Mouse (Mus musculus) liver, embryonic 15.5 days (tissue): ENCODE measurements around the gene Col9a2. TPM values are rescaled to one million over a fixed set of nuclear protein-coding genes. Genes with fewer than 3 reads are reported as not detected.

Source experiments
- ATAC-seq: fragments of 200-750 bp; cut with Nextera tagmentation; 2 replicates; pipeline ENCODE4 v1.8.0; 2017; ENCODE audit warnings: moderate number of reproducible peaks, mild to moderate bottlenecking, moderate library complexity; ENCODE audit not compliant: insufficient read depth
- H3K27ac ChIP-seq: fragments of 300-500 bp; sonication (generic); replicated peaks from 2 replicates; pipeline ENCODE4 v1.5.1; 2015; ENCODE audit warnings: mild to moderate bottlenecking, inconsistent platforms
- H3K27me3 ChIP-seq: fragments of 300-500 bp; sonication (generic); 2 replicates; pipeline ENCODE4 v1.6.1; 2015; ENCODE audit warnings: mild to moderate bottlenecking, inconsistent platforms
- H3K36me3 ChIP-seq: fragments of 300-500 bp; sonication (generic); replicated peaks from 2 replicates; pipeline ENCODE4 v1.6.1; 2015; ENCODE audit warnings: moderate library complexity, mild to moderate bottlenecking, inconsistent platforms
- H3K4me1 ChIP-seq: fragments of 300-500 bp; sonication (generic); replicated peaks from 2 replicates; pipeline ENCODE4 v1.6.1; 2015; ENCODE audit warnings: inconsistent platforms
- H3K4me2 ChIP-seq: fragments of 300-500 bp; sonication (generic); 2 replicates; pipeline ENCODE4 v1.6.1; 2015; ENCODE audit warnings: moderate library complexity, mild to moderate bottlenecking, inconsistent platforms
- H3K4me3 ChIP-seq: fragments of 300-500 bp; sonication (generic); replicated peaks from 2 replicates; pipeline ENCODE4 v1.5.1; 2015; ENCODE audit warnings: mild to moderate bottlenecking, inconsistent platforms
- H3K9ac ChIP-seq: fragments of 300-500 bp; sonication (generic); 2 replicates; pipeline ENCODE4 v1.6.1; 2015; ENCODE audit warnings: moderate library complexity, mild to moderate bottlenecking, inconsistent platforms
- H3K9me3 ChIP-seq: fragments of 300-500 bp; sonication (generic); replicated peaks from 2 replicates; pipeline ENCODE4 v1.6.1; 2016; ENCODE audit warnings: inconsistent platforms
- WGBS: fragments of 180-500 bp; shearing (Covaris S2); methylation state at CpG from one replicate; pipeline ENCODE4 v1.1.7; 2015; ENCODE audit warnings: mixed read lengths; ENCODE audit not compliant: insufficient replicate concordance; 5-methylcytosine and 5-hydroxymethylcytosine counted together
- polyA plus RNA-seq: library from polyadenylated mRNA; unstranded; fragments of >200 nt; fragmentation: Nextera tagmentation; extraction: Ambion mirVana; gene quantifications from 2 replicates; pipeline ENCODE4 v1.2.1, GENCODE M21; 2015

Gene Col9a2
- polyA plus RNA-seq, 1 experiment from 2014 or later: 2.7 TPM

- Histone ChIP-seq H3K27ac (no peak overlapping the region; the same call in 1 of the 2 replicates), H3K4me1 (peaks cover 96% of the 10 kb centered on the region), H3K9me3 (no peaks in the 10 kb centered on the region), H3K9ac (no peak overlapping the region), H3K4me2 (no peak overlapping the region), H3K4me3 (no peak overlapping the region), H3K36me3 (no peaks in the 10 kb centered on the region), H3K27me3 (no peaks in the 10 kb centered on the region)
- WGBS: 49% methylated on average over 5 of the region's 5 CpGs
- ATAC-seq: no peak
Measured at GRCm38 (mm10) chr4:121009151-121009550, 30.0 kb upstream of the Col9a2 start.

GRCm38 (mm10) chr4:121010770-121011549, 28.2 kb upstream of the Col9a2 start:
- no peak overlapping the region for H3K9ac ChIP-seq
- no peak overlapping the region; the same call in 1 of the 2 replicates for H3K27ac ChIP-seq
- H3K4me3 ChIP-seq: no peak overlapping the region
- no peaks in the 10 kb centered on the region for H3K9me3 ChIP-seq
- no peaks in the 10 kb centered on the region for H3K36me3 ChIP-seq
- peaks cover 97% of the 10 kb centered on the region for H3K4me1 ChIP-seq
- no peak for ATAC-seq
- H3K4me2 ChIP-seq: no peak overlapping the region
- no peaks in the 10 kb centered on the region for H3K27me3 ChIP-seq
- WGBS: 45% methylated on average over 11 of the region's 11 CpGs

GRCm38 (mm10) chr4:121014594-121015267, 24.5 kb upstream of the Col9a2 start:
- ATAC-seq: peak; percentile 51
- Histone ChIP-seq H3K27ac (peak overlapping the region; percentile 92), H3K27me3 (no peaks in the 10 kb centered on the region), H3K4me3 (peak overlapping the region; percentile 96), H3K4me1 (peaks cover 72% of the 10 kb centered on the region), H3K4me2 (peak overlapping the region; percentile 87), H3K36me3 (no peaks in the 10 kb centered on the region), H3K9ac (peak overlapping the region; percentile 98), H3K9me3 (no peaks in the 10 kb centered on the region)
- WGBS: 8% methylated on average over 10 of the region's 10 CpGs

- H3K27ac ChIP-seq: peak overlapping the region; percentile 92
- 17% methylated on average over 7 of the region's 7 CpGs for WGBS
- ATAC-seq: no peak
Measured at GRCm38 (mm10) chr4:121015268-121015659, 23.9 kb upstream of the Col9a2 start.

DNA sequence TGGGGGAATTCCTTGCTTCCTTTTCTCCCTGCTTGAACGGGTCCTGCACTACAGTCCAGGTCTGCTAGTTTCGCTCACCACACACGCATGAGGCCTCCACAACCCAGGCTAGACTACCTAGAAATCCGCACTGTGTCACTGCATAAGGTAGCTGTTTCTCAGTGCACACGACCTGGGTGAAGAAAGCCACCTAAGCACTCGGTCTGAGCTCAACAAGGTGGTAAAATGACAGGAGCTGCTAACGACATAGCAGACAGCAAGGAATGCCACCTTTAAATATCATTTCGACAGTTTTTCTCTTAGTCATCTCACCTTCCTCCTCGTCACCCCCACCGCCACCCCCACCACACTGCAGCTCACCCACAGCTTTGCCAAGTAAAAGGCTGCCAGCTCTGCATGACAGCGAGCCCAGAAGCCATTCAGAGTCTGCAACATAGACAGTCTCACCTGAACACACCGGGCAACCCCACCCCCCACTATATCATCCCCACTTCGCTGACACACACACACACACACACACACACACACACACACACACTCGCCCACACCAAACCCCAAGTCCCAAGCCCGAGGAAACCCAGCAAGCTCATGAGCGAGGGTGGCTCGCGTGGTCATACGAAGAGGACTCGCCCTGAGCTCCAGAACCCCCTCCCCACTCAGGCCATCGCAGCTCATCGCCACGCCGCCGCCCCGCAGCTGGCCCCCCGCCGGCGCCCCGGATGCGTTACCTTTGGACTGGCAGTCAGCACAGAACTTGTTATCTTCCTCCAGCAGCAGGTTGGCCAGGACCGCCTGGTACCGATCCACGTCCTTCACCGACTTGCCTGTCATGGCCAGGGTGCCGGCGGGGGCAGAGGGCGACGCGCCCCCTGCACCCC, 22.9 kb upstream of the Col9a2 start:
- Histone ChIP-seq H3K4me2 (peak overlapping the region; percentile 87), H3K4me1 (peaks cover 66% of the 10 kb centered on the region), H3K4me3 (peak overlapping the region; percentile 96), H3K27me3 (0 out of 2 replicates have a peak, but pooled peaks cover 4% of the 10 kb centered on the region), H3K27ac (peak overlapping the region; percentile 92), H3K9ac (peak overlapping the region; percentile 98), H3K36me3 (no peaks in the 10 kb centered on the region), H3K9me3 (no peaks in the 10 kb centered on the region)
- peak; percentile 56 for ATAC-seq
- WGBS: 1% methylated on average over 40 of the region's 40 CpGs

More at GRCm38 (mm10) chr4:121015268-121015659, 23.9 kb upstream of the Col9a2 start:
- Histone ChIP-seq H3K36me3 (no peaks in the 10 kb centered on the region), H3K4me2 (peak overlapping the region; percentile 87), H3K4me1 (peaks cover 68% of the 10 kb centered on the region), H3K9me3 (no peaks in the 10 kb centered on the region), H3K27me3 (no peaks in the 10 kb centered on the region), H3K4me3 (peak overlapping the region; percentile 96), H3K9ac (peak overlapping the region; percentile 98)

DNA sequence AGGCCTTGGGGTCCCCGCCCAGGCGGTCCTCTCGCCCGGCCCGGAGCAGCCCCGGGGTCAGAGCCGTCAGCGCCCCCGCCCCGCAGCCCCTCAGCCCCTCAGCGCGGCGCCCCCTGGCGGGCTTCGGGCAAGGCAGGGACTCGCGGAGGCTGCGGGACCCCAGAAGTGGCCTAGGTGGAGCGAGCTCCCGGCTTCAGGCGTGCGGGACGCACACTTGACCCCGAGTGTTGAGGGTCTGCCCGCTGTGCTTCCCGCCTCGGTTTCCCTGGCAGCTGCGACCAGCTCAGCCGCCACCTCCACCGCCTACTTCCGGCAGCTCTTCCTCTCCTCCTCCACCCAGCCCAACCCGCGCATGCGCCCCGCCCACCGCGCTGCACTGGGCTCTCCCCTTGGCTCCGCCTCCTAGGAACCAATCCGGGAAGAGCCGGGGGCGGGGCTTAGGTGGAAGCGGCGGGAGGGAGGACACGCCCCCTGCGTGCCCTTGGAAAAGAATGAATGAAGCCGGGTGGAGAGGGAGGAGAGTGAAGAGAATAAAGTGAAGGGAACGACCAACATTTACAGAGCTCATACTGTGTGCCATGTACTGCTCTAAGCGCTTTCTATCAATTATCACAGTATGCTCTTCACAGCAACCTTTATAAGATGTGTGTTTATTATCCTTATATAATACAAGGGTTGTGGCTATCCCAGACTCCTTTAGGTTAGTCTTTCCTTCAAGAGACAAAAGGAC, 22.1 kb upstream of the Col9a2 start, which contains the start of gene Smap2:
TSS of gene Smap2 (minus strand) at position 320 of the 730 bp plus-strand sequence.
- peak within 1 kb of the TSS; percentile 98 for H3K9ac ChIP-seq
- H3K4me3 ChIP-seq: peak within 1 kb of the TSS; percentile 96
- H3K27ac ChIP-seq: peak within 1 kb of the TSS; percentile 92
- peaks cover 63% of the 10 kb centered on the region for H3K4me1 ChIP-seq
- H3K9me3 ChIP-seq: no peaks in the 10 kb centered on the region
- H3K27me3 ChIP-seq: 0 out of 2 replicates have a peak, but pooled peaks cover 4% of the 10 kb centered on the region
- peak within 1 kb of the TSS; percentile 87 for H3K4me2 ChIP-seq
- under 1% methylated on average over 48 of the region's 48 CpGs for WGBS
- peak; percentile 88 for ATAC-seq
- H3K36me3 ChIP-seq: no peaks in the 10 kb centered on the region

DNA sequence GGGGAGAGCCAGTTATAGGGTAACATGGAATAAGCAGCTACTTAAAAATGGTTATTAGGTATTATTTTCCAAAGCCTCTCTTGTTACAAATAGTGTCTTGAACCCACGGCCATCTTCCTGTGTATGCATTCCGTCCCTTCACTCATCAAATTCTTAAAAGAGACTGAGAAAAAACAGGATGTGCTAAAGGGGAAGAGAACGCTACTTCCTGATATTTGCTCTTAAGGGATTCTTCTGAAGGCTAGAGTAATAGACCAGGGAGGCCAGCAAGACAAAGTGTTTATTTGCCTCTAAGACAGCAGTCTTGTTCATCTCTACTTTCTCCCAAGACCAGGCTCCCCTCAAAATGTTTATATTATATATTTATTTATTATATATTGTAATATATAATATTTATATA, 20.9 kb upstream of the Col9a2 start:
- peaks cover 56% of the 10 kb centered on the region for H3K4me1 ChIP-seq
- H3K9ac ChIP-seq: no peak overlapping the region
- H3K27me3 ChIP-seq: 0 out of 2 replicates have a peak, but pooled peaks cover 4% of the 10 kb centered on the region
- H3K4me3 ChIP-seq: no peak overlapping the region
- 47% methylated on average over 3 of the region's 3 CpGs for WGBS
- H3K4me2 ChIP-seq: no peak overlapping the region
- H3K9me3 ChIP-seq: no peaks in the 10 kb centered on the region
- H3K36me3 ChIP-seq: no peaks in the 10 kb centered on the region
- ATAC-seq: no peak
- no peak overlapping the region for H3K27ac ChIP-seq

DNA sequence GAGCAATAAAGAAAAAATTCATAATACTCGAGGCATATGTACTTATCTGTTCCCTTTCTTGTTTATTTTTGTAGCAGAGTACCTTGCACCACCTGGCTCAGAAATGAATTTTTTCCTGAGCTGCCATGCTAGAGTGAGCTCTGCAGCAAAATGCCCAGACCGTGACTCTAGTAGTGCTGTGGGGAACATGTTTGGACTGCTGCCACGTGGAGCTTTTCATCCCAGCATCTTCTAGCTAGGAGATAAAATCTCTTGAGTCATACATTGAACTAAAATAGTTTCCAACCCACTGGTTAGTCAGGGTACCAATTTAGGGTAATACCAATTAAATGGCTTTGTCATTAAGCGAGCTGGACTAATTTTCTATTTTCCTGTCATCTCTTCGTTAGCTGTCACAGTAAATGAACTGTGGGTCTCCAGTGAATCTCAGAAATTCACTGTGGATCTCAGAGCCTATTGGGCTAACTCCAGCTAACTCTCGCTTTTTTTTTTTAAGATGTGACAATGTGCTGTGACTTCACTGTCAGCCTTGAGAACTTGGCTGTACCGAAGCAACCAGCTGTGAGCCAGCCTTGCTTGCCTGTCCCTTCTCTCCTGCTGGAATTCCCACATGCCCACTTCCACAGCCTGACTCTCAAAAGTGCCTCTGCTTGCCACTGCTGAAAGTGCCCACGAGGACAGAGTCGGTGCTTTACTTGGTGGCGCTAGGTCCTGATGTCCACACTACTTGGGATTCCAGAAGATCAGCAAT, 19.0 kb upstream of the Col9a2 start:
- H3K4me1 ChIP-seq: peaks cover 43% of the 10 kb centered on the region
- ATAC-seq: no peak
- H3K9me3 ChIP-seq: no peaks in the 10 kb centered on the region
- no peak overlapping the region for H3K4me3 ChIP-seq
- 0 out of 2 replicates have a peak, but pooled peaks cover 4% of the 10 kb centered on the region for H3K27me3 ChIP-seq
- no peak overlapping the region for H3K9ac ChIP-seq
- no peak overlapping the region for H3K27ac ChIP-seq
- H3K36me3 ChIP-seq: no peaks in the 10 kb centered on the region
- 60% methylated on average over 10 of the region's 10 CpGs for WGBS
- no peak overlapping the region for H3K4me2 ChIP-seq

DNA sequence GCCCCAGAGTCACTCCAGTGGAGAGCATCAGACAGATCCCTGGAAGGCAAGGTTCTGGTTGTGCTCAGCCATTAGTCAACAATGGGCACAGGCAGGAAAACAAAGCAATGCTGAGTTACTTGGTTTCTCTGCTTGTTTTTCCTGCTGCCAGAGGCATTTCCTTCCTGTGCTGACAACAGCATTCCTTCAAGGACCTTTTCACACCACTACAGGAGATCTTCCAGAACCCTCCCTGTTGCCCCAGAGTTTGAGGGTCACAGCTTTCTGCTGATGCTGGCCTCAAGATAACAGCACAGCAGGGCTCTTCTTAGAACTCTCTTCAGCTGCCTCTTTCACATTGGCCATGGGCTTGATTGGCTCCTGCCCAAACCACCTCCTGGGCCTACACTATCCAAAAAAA, 17.3 kb upstream of the Col9a2 start:
- H3K4me3 ChIP-seq: no peak overlapping the region
- no peak overlapping the region for H3K4me2 ChIP-seq
- H3K36me3 ChIP-seq: no peaks in the 10 kb centered on the region
- no peak for ATAC-seq
- peaks cover 43% of the 10 kb centered on the region for H3K4me1 ChIP-seq
- no peak overlapping the region for H3K27ac ChIP-seq
- H3K9me3 ChIP-seq: no peaks in the 10 kb centered on the region
- 0 out of 2 replicates have a peak, but pooled peaks cover 4% of the 10 kb centered on the region for H3K27me3 ChIP-seq
- H3K9ac ChIP-seq: no peak overlapping the region

DNA sequence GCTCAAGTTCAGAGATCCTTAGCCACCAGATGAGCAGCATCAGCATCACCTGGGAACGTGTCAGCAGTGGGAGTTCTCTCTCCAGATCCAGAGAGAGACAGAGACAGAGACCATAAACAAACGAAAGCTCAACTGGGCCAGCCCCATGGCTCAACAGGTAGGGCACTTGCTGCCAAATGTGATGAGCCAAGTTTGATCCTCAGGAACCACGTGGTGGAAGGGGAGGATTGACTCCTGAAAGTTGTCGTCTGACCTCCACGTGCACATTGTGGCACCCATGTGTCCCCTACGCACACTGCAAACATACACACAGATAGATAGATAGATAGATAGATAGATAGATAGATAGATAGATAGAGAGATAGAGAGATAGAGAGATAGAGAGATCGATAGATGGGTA, 15.7 kb upstream of the Col9a2 start:
- H3K27ac ChIP-seq: no peak overlapping the region
- no peak overlapping the region for H3K9ac ChIP-seq
- no peak for ATAC-seq
- peaks cover 35% of the 10 kb centered on the region for H3K4me1 ChIP-seq
- H3K9me3 ChIP-seq: no peaks in the 10 kb centered on the region
- 0 out of 2 replicates have a peak, but pooled peaks cover 4% of the 10 kb centered on the region for H3K27me3 ChIP-seq
- 59% methylated on average over 7 of the region's 7 CpGs for WGBS
- H3K4me3 ChIP-seq: no peak overlapping the region
- H3K4me2 ChIP-seq: no peak overlapping the region
- no peaks in the 10 kb centered on the region for H3K36me3 ChIP-seq
